Mouse (Mus musculus) lung, embryonic 14.5 days (tissue): ENCODE data around the gene Plin3. TPM values are rescaled to one million over a fixed set of nuclear protein-coding genes. Genes with fewer than 3 reads are reported as not detected.

ENCODE experiments used
- ATAC-seq: fragments of 200-750 bp; cut with Nextera tagmentation; 2 replicates; pipeline ENCODE4 v1.8.0; 2017; ENCODE audit warnings: mild to moderate bottlenecking, moderate TSS enrichment, moderate library complexity; ENCODE audit not compliant: insufficient read depth
- DNase-seq: peaks from one replicate; pipeline ENCODE4 v3.0.0-alpha.2; 2015
- H3K27ac ChIP-seq: fragments of 300-500 bp; sonication (generic); 2 replicates; pipeline ENCODE4 v1.5.1; 2014; ENCODE audit warnings: low read depth, mild to moderate bottlenecking, moderate library complexity
- H3K27me3 ChIP-seq: fragments of 300-500 bp; sonication (generic); 2 replicates; pipeline ENCODE4 v1.6.1; 2014; ENCODE audit warnings: low read length, control low read depth; ENCODE audit not compliant: insufficient read depth
- H3K36me3 ChIP-seq: fragments of 300-500 bp; sonication (generic); 2 replicates; pipeline ENCODE4 v1.6.1; 2014; ENCODE audit warnings: control low read depth; ENCODE audit not compliant: insufficient read depth
- H3K4me1 ChIP-seq: fragments of 300-500 bp; sonication (generic); 2 replicates; pipeline ENCODE4 v1.6.1; 2014; ENCODE audit warnings: antibody characterized with exemption, control low read depth; ENCODE audit not compliant: insufficient read depth
- H3K4me2 ChIP-seq: fragments of 300-500 bp; sonication (generic); 2 replicates; pipeline ENCODE4 v1.6.1; 2014; ENCODE audit warnings: mild to moderate bottlenecking
- H3K4me3 ChIP-seq: fragments of 300-500 bp; sonication (generic); 2 replicates; pipeline ENCODE4 v1.5.1; 2014; ENCODE audit warnings: low read depth, low read length
- H3K9ac ChIP-seq: fragments of 300-500 bp; sonication (generic); 2 replicates; pipeline ENCODE4 v1.6.1; 2014
- H3K9me3 ChIP-seq: fragments of 300-500 bp; sonication (generic); 2 replicates; pipeline ENCODE4 v1.6.1; 2016; ENCODE audit warnings: low read depth, low read length, control low read depth
- CTCF ChIP-seq: IDR thresholded peaks from 2 replicates; pipeline ENCODE4 v1.5.1; 2016; ENCODE audit warnings: antibody characterized with exemption, low read depth
- WGBS: fragments of 180-500 bp; shearing (Covaris S2); extraction: QIAGEN DNeasy Blood & Tissue Kit; methylation state at CpG from one replicate; pipeline ENCODE4 v1.1.7; 2014; 5-methylcytosine and 5-hydroxymethylcytosine counted together
- polyA plus RNA-seq: library from polyadenylated mRNA; unstranded; fragments of >200 nt; fragmentation: Nextera tagmentation; extraction: Ambion mirVana; gene quantifications from 2 replicates; pipeline ENCODE4 v1.2.1, GENCODE M21; 2014

The Plin3 gene
- polyA plus RNA-seq, 1 experiment from 2014 or later, result 71.0 TPM

DNA sequence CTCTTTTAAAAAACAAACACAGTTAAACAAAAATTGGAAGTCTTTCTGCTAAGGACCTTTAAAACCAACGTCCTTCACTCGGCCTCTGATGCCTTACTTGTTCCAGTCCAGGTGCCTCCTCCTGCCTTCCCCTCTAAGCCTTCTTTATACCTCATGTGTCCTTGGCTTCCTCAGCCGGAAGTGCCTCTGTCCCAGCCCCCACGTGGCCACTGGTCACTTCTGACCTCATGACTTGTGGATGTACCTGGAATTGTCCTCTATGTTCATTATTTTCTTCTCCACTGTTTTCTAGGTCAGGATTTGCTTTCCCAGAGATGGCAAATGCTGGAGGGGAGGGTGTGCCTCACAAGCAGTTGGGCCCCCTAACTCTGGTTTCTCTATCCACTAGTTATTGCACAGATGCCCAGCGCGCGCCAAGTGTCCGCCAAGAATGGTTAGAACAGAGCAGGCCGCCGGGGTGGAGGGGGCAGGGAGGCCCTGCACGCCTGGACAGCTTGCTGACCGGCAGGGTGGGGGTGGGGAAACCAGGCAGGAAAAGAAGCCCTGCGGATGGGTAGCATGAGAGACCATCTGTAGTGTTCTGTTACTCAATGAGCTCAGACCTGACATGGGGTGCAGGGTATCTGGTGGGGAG lies 9.8 kb upstream of the Plin3 start:
- Histone ChIP-seq H3K27ac (peak overlapping the region; percentile 97), H3K4me3 (peak overlapping the region; percentile 84), H3K4me2 (peak overlapping the region; percentile 99), H3K9me3 (no peaks in the 10 kb centered on the region), H3K27me3 (no peaks in the 10 kb centered on the region), H3K4me1 (peaks cover 13% of the 10 kb centered on the region; the same call in 1 of the 2 replicates), H3K36me3 (peaks cover 26% of the 10 kb centered on the region), H3K9ac (peak overlapping the region; percentile 86)
- TF ChIP-seq CTCF, result no peak
- peak; percentile 48 for ATAC-seq
- peak; percentile 56 for DNase-seq
- WGBS, result 26% methylated on average over 13 of the region's 13 CpGs

- DNase-seq, result no peak
These were observed 7.5 kb upstream of the Plin3 start, which contains the start of gene Arrdc5 for GRCm38 (mm10) chr17:56300186-56300585. TSS of gene Arrdc5 (minus strand) at chr17:56300286.

GRCm38 (mm10) chr17:56298238-56298637 lies 5.6 kb upstream of the Plin3 start:
- no peak overlapping the region for H3K9ac ChIP-seq
- no peaks in the 10 kb centered on the region for H3K36me3 ChIP-seq
- WGBS, result 97% methylated on average over 1 of the region's 1 CpGs
- H3K9me3 ChIP-seq, result no peaks in the 10 kb centered on the region
- ATAC-seq, result no peak
- no peak for DNase-seq
- no peaks in the 10 kb centered on the region for H3K27me3 ChIP-seq
- TF ChIP-seq CTCF, result no peak
- H3K4me1 ChIP-seq, result peaks cover 7% of the 10 kb centered on the region; the same call in 1 of the 2 replicates
- H3K4me3 ChIP-seq, result no peak overlapping the region
- H3K27ac ChIP-seq, result no peak overlapping the region
- H3K4me2 ChIP-seq, result no peak overlapping the region

More at GRCm38 (mm10) chr17:56300186-56300585, 7.5 kb upstream of the Plin3 start, which contains the start of gene Arrdc5:
- no peak for TF ChIP-seq CTCF
- peaks cover 11% of the 10 kb centered on the region; the same call in 1 of the 2 replicates for H3K4me1 ChIP-seq
- ATAC-seq, result no peak
- H3K9ac ChIP-seq, result no peak within 1 kb of the TSS
- H3K4me2 ChIP-seq, result no peak within 1 kb of the TSS
- peaks cover 3% of the 10 kb centered on the region; the same call in 1 of the 2 replicates for H3K36me3 ChIP-seq
- no peak within 1 kb of the TSS for H3K27ac ChIP-seq
- 89% methylated on average over 9 of the region's 9 CpGs for WGBS
- no peaks in the 10 kb centered on the region for H3K9me3 ChIP-seq
- H3K4me3 ChIP-seq, result no peak within 1 kb of the TSS
- no peaks in the 10 kb centered on the region for H3K27me3 ChIP-seq

GRCm38 (mm10) chr17:56296201-56296600 lies 3.5 kb upstream of the Plin3 start:
- TF ChIP-seq CTCF, result no peak
- H3K36me3 ChIP-seq, result no peaks in the 10 kb centered on the region
- H3K4me1 ChIP-seq, result no peaks in the 10 kb centered on the region; the same call in 1 of the 2 replicates
- DNase-seq (no peak), ATAC-seq (no peak)
- no peaks in the 10 kb centered on the region for H3K9me3 ChIP-seq
- no peak overlapping the region for H3K9ac ChIP-seq
- no peaks in the 10 kb centered on the region for H3K27me3 ChIP-seq
- 62% methylated on average over 1 of the region's 1 CpGs for WGBS
- H3K4me3 ChIP-seq, result no peak overlapping the region
- H3K4me2 ChIP-seq, result no peak overlapping the region
- H3K27ac ChIP-seq, result no peak overlapping the region

- 86% methylated on average over 19 of the region's 19 CpGs for WGBS
- H3K4me2 ChIP-seq, result no peak overlapping the region
- no peaks in the 10 kb centered on the region for H3K36me3 ChIP-seq
- H3K27me3 ChIP-seq, result no peaks in the 10 kb centered on the region
- no peak overlapping the region for H3K27ac ChIP-seq
- ATAC-seq (no peak), DNase-seq (no peak)
- no peaks in the 10 kb centered on the region; the same call in 1 of the 2 replicates for H3K4me1 ChIP-seq
- no peaks in the 10 kb centered on the region for H3K9me3 ChIP-seq
- no peak for TF ChIP-seq CTCF
- no peak overlapping the region for H3K4me3 ChIP-seq
- H3K9ac ChIP-seq, result no peak overlapping the region
These were observed 1.6 kb upstream of the Plin3 start for GRCm38 (mm10) chr17:56294241-56294640.

DNA sequence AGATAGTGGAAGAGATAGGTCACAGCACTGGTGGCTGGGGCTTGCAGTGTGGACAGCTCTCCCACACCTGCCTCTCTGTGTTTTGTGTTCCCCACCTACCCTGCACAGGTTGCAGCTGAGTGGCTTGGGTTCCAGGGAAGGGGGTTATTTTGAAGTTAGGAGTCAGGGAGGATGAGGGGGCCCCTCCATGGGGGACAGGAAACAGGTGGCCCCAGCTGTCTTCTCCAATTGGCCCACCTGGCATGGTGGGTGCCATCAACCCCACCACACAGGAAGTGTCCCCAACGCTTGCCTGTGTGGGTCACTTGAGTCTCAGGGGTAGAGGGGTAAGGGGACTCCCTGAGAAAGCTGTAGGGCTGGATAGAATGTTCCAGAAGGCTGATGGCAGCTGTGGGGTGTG lies 618 bp upstream of the Plin3 start:
- WGBS, result 67% methylated on average over 1 of the region's 1 CpGs
- no peak for TF ChIP-seq CTCF
- DNase-seq (no peak), ATAC-seq (no peak)
- H3K4me3 ChIP-seq, result no peak overlapping the region
- H3K4me1 ChIP-seq, result peaks cover under 1% of the 10 kb centered on the region
- no peaks in the 10 kb centered on the region for H3K36me3 ChIP-seq
- no peaks in the 10 kb centered on the region for H3K9me3 ChIP-seq
- H3K27ac ChIP-seq, result no peak overlapping the region
- H3K9ac ChIP-seq, result no peak overlapping the region
- no peaks in the 10 kb centered on the region for H3K27me3 ChIP-seq
- no peak overlapping the region for H3K4me2 ChIP-seq

- Histone ChIP-seq H3K9ac (no peak overlapping the region; the same call in 1 of the 2 replicates), H3K9me3 (no peaks in the 10 kb centered on the region), H3K4me2 (peak overlapping the region; percentile 63), H3K36me3 (peaks cover under 1% of the 10 kb centered on the region; the same call in 1 of the 2 replicates), H3K4me1 (peaks cover 9% of the 10 kb centered on the region), H3K27me3 (no peaks in the 10 kb centered on the region), H3K27ac (peak overlapping the region; percentile 98), H3K4me3 (no peak overlapping the region)
- DNase-seq, result no peak
- TF ChIP-seq CTCF, result no peak
- WGBS, result 79% methylated on average over 7 of the region's 7 CpGs
- ATAC-seq, result no peak
These were observed 722 bp downstream of the Plin3 start for GRCm38 (mm10) chr17:56291826-56292475.
